Mouse (Mus musculus): ENCODE measurements at regions not wholly inside any gene's neighbourhood (a gene's known extent, or its start where the extent isn't known, plus 50 kb on each side); places are given as distances from the start of the nearest gene placed in this dataset.

DNA sequence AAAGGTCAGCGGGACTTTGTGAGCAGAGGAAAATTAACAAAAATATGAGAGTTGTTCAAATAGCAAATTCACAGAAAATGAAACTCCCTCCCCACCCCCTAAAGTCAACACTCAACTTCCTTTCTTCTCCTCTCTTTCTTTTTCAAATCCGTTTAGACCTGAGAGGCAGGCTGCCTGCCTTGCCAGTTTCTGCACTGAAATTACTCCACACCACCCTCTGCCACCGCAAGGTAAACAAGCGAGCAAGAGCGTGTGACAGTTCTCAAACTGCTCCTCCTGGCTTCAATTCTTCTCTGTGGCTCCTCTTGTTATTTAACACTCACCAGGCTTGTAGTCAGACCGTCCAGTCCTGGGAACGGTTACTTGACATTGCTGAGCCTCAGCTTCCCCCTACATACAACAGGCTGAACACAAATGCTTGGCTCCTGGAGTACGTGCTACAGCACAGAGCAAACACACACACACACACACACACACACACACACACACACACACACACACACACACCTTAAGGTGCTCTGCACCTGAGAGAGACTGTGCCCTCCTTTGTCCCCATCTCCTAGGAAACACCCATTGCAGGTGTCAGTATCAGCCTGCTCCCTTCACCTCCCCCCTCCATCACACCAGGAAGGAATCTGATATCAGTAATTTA is 167.1 kb downstream of the Gm4791 start:
- Histone ChIP-seq H3K27me3 (ENCODE audit: control insufficient read depth, insufficient read depth, low read length) (no peaks in the 10 kb centered on the region), H3K4me2 (replicated peaks) (no peak overlapping the region), H3K36me3 (replicated peaks; ENCODE audit: control insufficient read depth, insufficient read depth) (no peaks in the 10 kb centered on the region), H3K27ac (no peak overlapping the region), H3K4me1 (replicated peaks; ENCODE audit: control insufficient read depth, insufficient read depth, low read length) (0 out of 2 replicates have a peak, but pooled peaks cover 4% of the 10 kb centered on the region), H3K4me3 (replicated peaks; ENCODE audit: low read length) (no peak overlapping the region), H3K9ac (no peak overlapping the region), H3K9me3 (ENCODE audit: control insufficient read depth, low read length) (no peaks in the 10 kb centered on the region)
- ATAC-seq (ENCODE audit: low FRiP score) (no peak), DNase-seq (ENCODE audit: low spot score) (no peak)
- 38% methylated on average over 8 of the region's 8 CpGs for WGBS

GRCm38 (mm10) chr9:47167681-47168240 is 169.2 kb downstream of the Gm4791 start:
- Histone ChIP-seq H3K4me1 (replicated peaks; ENCODE audit: control insufficient read depth, insufficient read depth, low read length) (0 out of 2 replicates have a peak, but pooled peaks cover 4% of the 10 kb centered on the region), H3K27me3 (ENCODE audit: control insufficient read depth, insufficient read depth, low read length) (no peaks in the 10 kb centered on the region), H3K27ac (no peak overlapping the region), H3K9ac (no peak overlapping the region), H3K36me3 (replicated peaks; ENCODE audit: control insufficient read depth, insufficient read depth) (no peaks in the 10 kb centered on the region), H3K4me2 (replicated peaks) (no peak overlapping the region), H3K9me3 (ENCODE audit: control insufficient read depth, low read length) (0 out of 2 replicates have a peak, but pooled peaks cover 4% of the 10 kb centered on the region), H3K4me3 (replicated peaks; ENCODE audit: low read length) (no peak overlapping the region)
- ATAC-seq (ENCODE audit: low FRiP score) (no peak), DNase-seq (ENCODE audit: low spot score) (no peak)
- 80% methylated on average over 20 of the region's 20 CpGs for WGBS

DNA sequence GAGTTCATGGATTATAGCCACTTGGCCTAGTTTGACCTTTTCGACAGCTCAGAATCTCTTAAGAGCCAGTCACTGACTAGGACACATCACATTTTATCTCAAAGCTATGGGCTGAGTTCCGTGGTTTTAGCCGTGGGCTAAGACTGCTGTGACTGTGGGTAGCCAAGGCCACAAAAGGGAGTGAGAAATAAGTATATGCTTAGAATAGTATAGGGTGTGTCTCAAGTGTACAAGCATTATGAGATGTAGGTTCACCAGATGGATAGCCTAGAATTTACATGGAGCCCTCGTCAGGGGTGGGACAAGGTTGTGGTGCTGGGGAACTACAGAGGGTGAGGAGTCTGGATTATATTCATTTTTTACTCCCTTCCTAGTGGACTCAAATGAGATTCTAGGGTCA is 177.5 kb downstream of the Gm4791 start:
- H3K9ac ChIP-seq: no peak overlapping the region
- no peak overlapping the region for H3K4me2 ChIP-seq (replicated peaks)
- 0 out of 2 replicates have a peak, but pooled peaks cover 12% of the 10 kb centered on the region for H3K9me3 ChIP-seq (ENCODE audit: control insufficient read depth, low read length)
- WGBS: 93% methylated on average over 4 of the region's 4 CpGs
- H3K36me3 ChIP-seq (replicated peaks; ENCODE audit: control insufficient read depth, insufficient read depth): no peaks in the 10 kb centered on the region
- H3K27me3 ChIP-seq (ENCODE audit: control insufficient read depth, insufficient read depth, low read length): no peaks in the 10 kb centered on the region
- no peak overlapping the region for H3K27ac ChIP-seq
- no peak for ATAC-seq (ENCODE audit: low FRiP score)
- no peaks in the 10 kb centered on the region for H3K4me1 ChIP-seq (replicated peaks; ENCODE audit: control insufficient read depth, insufficient read depth, low read length)
- no peak overlapping the region for H3K4me3 ChIP-seq (replicated peaks; ENCODE audit: low read length)
- no peak for DNase-seq (ENCODE audit: low spot score)

DNA sequence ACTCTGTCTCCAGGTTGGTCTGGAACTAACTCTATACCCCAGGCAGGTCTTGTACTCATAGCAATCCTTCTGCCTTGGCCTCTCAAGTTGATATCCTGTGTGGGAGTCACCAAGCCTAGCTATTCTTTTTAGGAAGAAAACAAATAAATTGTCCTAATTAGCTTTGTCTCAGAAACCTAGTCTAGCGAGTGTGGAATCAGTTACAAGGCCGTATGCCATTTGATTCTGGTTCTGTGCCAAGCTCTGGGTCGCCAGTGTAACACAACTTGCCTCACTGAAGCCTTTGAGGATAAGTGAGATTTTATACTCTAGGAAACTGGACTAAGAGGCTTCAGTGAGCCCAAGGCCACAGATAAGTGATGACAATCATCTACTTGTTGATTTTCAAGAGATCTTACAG is 219.6 kb downstream of the Gm4791 start:
- H3K4me1 ChIP-seq (replicated peaks; ENCODE audit: control insufficient read depth, insufficient read depth, low read length): no peaks in the 10 kb centered on the region
- H3K36me3 ChIP-seq (replicated peaks; ENCODE audit: control insufficient read depth, insufficient read depth): no peaks in the 10 kb centered on the region
- no peak overlapping the region for H3K27ac ChIP-seq
- no peak overlapping the region for H3K9ac ChIP-seq
- no peak for DNase-seq (ENCODE audit: low spot score)
- no peak for ATAC-seq (ENCODE audit: low FRiP score)
- H3K4me3 ChIP-seq (replicated peaks; ENCODE audit: low read length): no peak overlapping the region
- no peak overlapping the region for H3K4me2 ChIP-seq (replicated peaks)
- 69% methylated on average over 3 of the region's 3 CpGs for WGBS
- no peaks in the 10 kb centered on the region for H3K27me3 ChIP-seq (ENCODE audit: control insufficient read depth, insufficient read depth, low read length)
- H3K9me3 ChIP-seq (ENCODE audit: control insufficient read depth, low read length): no peaks in the 10 kb centered on the region

- Histone ChIP-seq H3K27ac (no peak overlapping the region), H3K36me3 (replicated peaks; ENCODE audit: control insufficient read depth, insufficient read depth) (no peaks in the 10 kb centered on the region), H3K4me1 (replicated peaks; ENCODE audit: control insufficient read depth, insufficient read depth, low read length) (0 out of 2 replicates have a peak, but pooled peaks cover 3% of the 10 kb centered on the region), H3K9me3 (ENCODE audit: control insufficient read depth, low read length) (no peaks in the 10 kb centered on the region), H3K4me3 (replicated peaks; ENCODE audit: low read length) (no peak overlapping the region), H3K9ac (no peak overlapping the region), H3K27me3 (ENCODE audit: control insufficient read depth, insufficient read depth, low read length) (no peaks in the 10 kb centered on the region), H3K4me2 (replicated peaks) (no peak overlapping the region)
- DNase-seq (ENCODE audit: low spot score) (no peak), ATAC-seq (ENCODE audit: low FRiP score) (no peak)
- WGBS: 65% methylated on average over 2 of the region's 2 CpGs
Observed at GRCm38 (mm10) chr9:47223536-47223935, 225.0 kb downstream of the Gm4791 start.

DNA sequence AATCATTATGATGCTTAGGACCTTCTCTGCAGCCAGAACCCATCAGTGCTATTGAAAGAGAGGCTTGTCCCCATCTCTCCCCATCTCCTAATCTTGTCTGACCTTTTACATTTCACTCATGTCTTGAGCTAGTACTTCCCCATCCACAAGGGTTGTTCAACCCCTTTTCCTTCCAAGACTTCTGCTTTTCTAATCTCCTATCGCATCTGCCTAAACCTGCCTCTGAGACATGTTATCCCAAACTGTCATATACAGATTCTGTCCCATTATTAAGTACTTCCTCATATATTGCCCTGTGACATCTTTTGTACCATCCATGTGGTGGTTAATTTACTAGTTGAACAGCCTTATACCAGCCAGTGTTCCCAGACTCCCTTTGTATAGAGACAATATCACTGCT is 225.7 kb downstream of the Gm4791 start:
- DNase-seq (ENCODE audit: low spot score) (no peak), ATAC-seq (ENCODE audit: low FRiP score) (no peak)
- WGBS: 100% methylated on average over 1 of the region's 1 CpGs
- H3K36me3 ChIP-seq (replicated peaks; ENCODE audit: control insufficient read depth, insufficient read depth): no peaks in the 10 kb centered on the region
- no peak overlapping the region for H3K4me3 ChIP-seq (replicated peaks; ENCODE audit: low read length)
- no peaks in the 10 kb centered on the region for H3K9me3 ChIP-seq (ENCODE audit: control insufficient read depth, low read length)
- H3K4me2 ChIP-seq (replicated peaks): no peak overlapping the region
- no peak overlapping the region for H3K9ac ChIP-seq
- no peaks in the 10 kb centered on the region for H3K27me3 ChIP-seq (ENCODE audit: control insufficient read depth, insufficient read depth, low read length)
- H3K4me1 ChIP-seq (replicated peaks; ENCODE audit: control insufficient read depth, insufficient read depth, low read length): 0 out of 2 replicates have a peak, but pooled peaks cover 3% of the 10 kb centered on the region
- no peak overlapping the region for H3K27ac ChIP-seq

DNA sequence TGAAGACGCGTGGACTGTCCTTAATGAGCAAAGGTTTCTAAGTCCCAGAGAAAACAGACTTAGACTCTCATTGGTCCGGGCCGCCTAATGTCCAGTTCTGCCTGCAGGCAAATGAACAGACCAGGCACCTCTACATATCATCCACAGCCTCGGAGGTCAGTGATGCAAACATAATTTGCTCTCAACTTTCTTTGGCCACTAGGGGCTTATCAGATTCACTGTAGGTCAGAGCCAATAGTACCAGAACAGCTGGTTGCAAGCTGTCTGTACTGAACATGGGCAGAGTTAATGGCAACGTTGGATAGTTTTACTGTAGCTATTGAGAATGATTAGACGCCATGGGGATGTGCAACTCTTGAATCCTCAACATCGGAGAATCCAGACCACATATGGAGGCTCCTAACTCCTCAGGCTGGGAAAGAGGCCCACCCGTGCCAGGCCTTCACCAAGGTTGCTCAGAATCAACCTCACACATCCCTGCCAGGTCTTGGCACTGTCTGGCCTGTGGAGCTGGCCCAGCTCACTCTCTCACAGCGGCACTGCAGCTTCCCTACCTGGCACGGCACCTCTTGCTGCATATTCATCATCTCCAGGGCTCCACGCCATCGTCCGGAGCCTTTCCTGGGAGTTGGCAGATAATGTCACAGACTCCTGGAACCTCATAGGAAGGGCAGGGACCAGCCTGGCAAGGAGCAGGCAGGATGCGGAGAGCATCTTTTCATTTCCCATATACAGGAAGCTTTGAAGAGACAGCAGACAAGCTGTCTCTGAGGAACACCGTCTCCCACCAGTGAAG is 228.1 kb downstream of the Gm4791 start:
- no peak overlapping the region for H3K9ac ChIP-seq
- 83% methylated on average over 16 of the region's 16 CpGs for WGBS
- no peak overlapping the region for H3K27ac ChIP-seq
- no peaks in the 10 kb centered on the region for H3K27me3 ChIP-seq (ENCODE audit: control insufficient read depth, insufficient read depth, low read length)
- H3K4me1 ChIP-seq (replicated peaks; ENCODE audit: control insufficient read depth, insufficient read depth, low read length): 0 out of 2 replicates have a peak, but pooled peaks cover 3% of the 10 kb centered on the region
- H3K4me2 ChIP-seq (replicated peaks): no peak overlapping the region
- DNase-seq (ENCODE audit: low spot score) (no peak), ATAC-seq (ENCODE audit: low FRiP score) (no peak)
- no peaks in the 10 kb centered on the region for H3K36me3 ChIP-seq (replicated peaks; ENCODE audit: control insufficient read depth, insufficient read depth)
- H3K4me3 ChIP-seq (replicated peaks; ENCODE audit: low read length): no peak overlapping the region
- H3K9me3 ChIP-seq (ENCODE audit: control insufficient read depth, low read length): no peaks in the 10 kb centered on the region

GRCm38 (mm10) chr9:47227298-47227697 is 228.8 kb downstream of the Gm4791 start:
- H3K4me2 ChIP-seq (replicated peaks): no peak overlapping the region
- ATAC-seq (ENCODE audit: low FRiP score) (no peak), DNase-seq (ENCODE audit: low spot score) (no peak)
- no peak overlapping the region for H3K4me3 ChIP-seq (replicated peaks; ENCODE audit: low read length)
- H3K9ac ChIP-seq: no peak overlapping the region
- no peaks in the 10 kb centered on the region for H3K36me3 ChIP-seq (replicated peaks; ENCODE audit: control insufficient read depth, insufficient read depth)
- H3K27me3 ChIP-seq (ENCODE audit: control insufficient read depth, insufficient read depth, low read length): no peaks in the 10 kb centered on the region
- WGBS: 88% methylated on average over 8 of the region's 8 CpGs
- H3K9me3 ChIP-seq (ENCODE audit: control insufficient read depth, low read length): no peaks in the 10 kb centered on the region
- H3K4me1 ChIP-seq (replicated peaks; ENCODE audit: control insufficient read depth, insufficient read depth, low read length): 0 out of 2 replicates have a peak, but pooled peaks cover 3% of the 10 kb centered on the region
- no peak overlapping the region for H3K27ac ChIP-seq

DNA sequence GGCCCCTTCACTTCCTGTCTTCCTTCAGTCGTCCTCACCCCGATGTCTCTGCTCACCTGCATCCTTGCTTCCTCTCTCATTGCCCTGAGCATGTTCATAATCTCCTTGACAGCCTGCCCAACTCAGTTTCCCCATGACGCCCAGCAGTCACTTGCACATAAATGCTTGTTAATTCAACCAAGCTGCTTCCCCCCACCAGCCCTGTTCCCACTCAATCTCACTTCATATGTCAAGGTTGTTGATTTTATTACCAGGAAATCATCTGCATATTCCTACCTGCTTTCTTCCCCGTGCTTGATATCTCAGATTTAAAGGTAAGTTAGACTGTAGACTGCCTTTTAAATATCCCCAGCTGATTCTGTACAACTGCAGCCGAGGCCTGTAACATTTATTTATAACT is 230.2 kb downstream of the Gm4791 start:
- Histone ChIP-seq H3K36me3 (replicated peaks; ENCODE audit: control insufficient read depth, insufficient read depth) (no peaks in the 10 kb centered on the region), H3K4me3 (replicated peaks; ENCODE audit: low read length) (no peak overlapping the region), H3K4me2 (replicated peaks) (no peak overlapping the region), H3K27ac (no peak overlapping the region), H3K4me1 (replicated peaks; ENCODE audit: control insufficient read depth, insufficient read depth, low read length) (0 out of 2 replicates have a peak, but pooled peaks cover under 1% of the 10 kb centered on the region), H3K9ac (no peak overlapping the region), H3K27me3 (ENCODE audit: control insufficient read depth, insufficient read depth, low read length) (no peaks in the 10 kb centered on the region), H3K9me3 (ENCODE audit: control insufficient read depth, low read length) (no peaks in the 10 kb centered on the region)
- WGBS: 63% methylated on average over 5 of the region's 5 CpGs
- DNase-seq (ENCODE audit: low spot score) (no peak), ATAC-seq (ENCODE audit: low FRiP score) (no peak)

Measured in hindbrain, embryonic 14.5 days (tissue).